Comparison of ENCODE assay signal across 15 mouse cellular contexts in the genomic region with DNA sequence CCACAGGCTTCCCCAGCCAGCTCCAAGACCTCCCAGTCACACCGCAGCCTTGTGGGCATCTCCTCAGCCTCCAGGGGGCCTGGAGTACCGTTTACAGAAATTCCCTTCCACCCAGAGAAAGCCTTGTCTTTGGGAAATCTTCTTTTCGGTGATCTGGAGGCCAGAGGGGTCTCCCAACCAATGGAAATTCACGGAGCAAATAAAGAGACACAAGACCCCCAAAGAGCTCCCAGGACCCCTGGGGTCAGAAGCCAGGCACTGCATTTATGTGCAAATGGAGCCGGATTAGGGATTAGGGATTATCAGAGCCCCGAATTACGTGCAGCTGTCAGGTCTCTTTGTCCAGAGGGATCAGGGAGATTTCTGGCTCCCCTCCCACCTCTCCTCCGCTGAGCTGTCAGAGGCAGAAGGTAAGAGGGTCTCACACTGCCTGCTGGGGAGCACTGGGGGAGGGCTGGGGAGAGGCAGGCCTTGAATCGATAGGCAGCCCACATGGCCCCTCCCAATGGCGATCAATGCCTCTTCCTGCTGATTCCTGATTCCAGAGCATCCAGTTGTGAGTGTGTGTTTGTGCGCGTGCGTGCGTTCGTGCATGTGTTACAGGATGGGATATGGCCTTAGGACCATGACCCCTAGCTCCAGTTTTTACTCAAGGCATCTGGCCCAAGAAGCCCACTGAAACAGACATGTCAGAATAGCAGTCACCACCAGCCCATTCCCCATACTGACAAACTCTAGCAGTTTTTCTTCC.
A peak's percentile ranks its signal among the peaks of the same experiment; 100 is the strongest.
DNase-seq lines count a peak whose midpoint lies in the region; ATAC-seq and TF ChIP-seq lines count a peak whose summit lies in the region.
"Had no signal": no experiment of that assay in that cellular context is flagged by ENCODE, and none has a peak within 500 bp of the region (broad histone marks: within the 10 kb centered on the region; RNA-seq: fewer than 3 reads in every experiment).

No protein-coding gene starts in this region.

- TF ChIP-seq CTCF in layer of hippocampus, adult 2 months (conservative IDR thresholded peaks at IDR 0.05), result peak; percentile 27

- intact Hi-C loops in left cerebral cortex, postnatal 10 days (cut with DNase I), result no loop called here

- no peaks in the 10 kb centered on the region for H3K36me3 ChIP-seq in forebrain, embryonic 10.5 days (replicated peaks)
- no peaks in the 10 kb centered on the region for H3K36me3 ChIP-seq in forebrain, embryonic 16.5 days (ENCODE audit: control insufficient read depth, insufficient read depth)
- no peaks in the 10 kb centered on the region for H3K36me3 ChIP-seq in midbrain, embryonic 12.5 days
- H3K36me3 ChIP-seq: embryonic facial prominence, embryonic 15.5 days; limb, embryonic 10.5 days; liver, embryonic 13.5 days had no signal

- H3K27me3 ChIP-seq in forebrain, embryonic 10.5 days (ENCODE audit: poor library complexity, severe bottlenecking), result peaks cover 98% of the 10 kb centered on the region
- H3K27me3 ChIP-seq in forebrain, embryonic 16.5 days (replicated peaks; ENCODE audit: control insufficient read depth, insufficient read depth, low read length), result peaks cover 2% of the 10 kb centered on the region; the same call in 1 of the 2 replicates
- H3K27me3 ChIP-seq in midbrain, embryonic 12.5 days, result peaks cover 76% of the 10 kb centered on the region

- no peaks in the 10 kb centered on the region for H3K9me3 ChIP-seq in forebrain, embryonic 10.5 days
- H3K9me3 ChIP-seq in forebrain, embryonic 16.5 days (ENCODE audit: control insufficient read depth, low read length), result no peaks in the 10 kb centered on the region
- H3K9me3 ChIP-seq in midbrain, embryonic 12.5 days, result no peaks in the 10 kb centered on the region
- H3K9me3 ChIP-seq: embryonic facial prominence, embryonic 15.5 days; limb, embryonic 10.5 days; liver, embryonic 13.5 days had no signal

- peak; percentile 63 for DNase-seq in forebrain, embryonic 10.5 days (ENCODE audit: extremely low spot score, low spot score)
- no peak for DNase-seq in layer of hippocampus, adult 2 months (ENCODE audit: low spot score in 2 of 2)
- no peak for DNase-seq in layer of hippocampus, postnatal 25 days (ENCODE audit: extremely low spot score in 1 of 2, low spot score in 1 of 2)
- no peak for DNase-seq in yolk sac, embryonic 10.5 days (ENCODE audit: low spot score)
- no peak for DNase-seq in left cerebral cortex, postnatal 10 days (ENCODE audit: extremely low spot score in 1 of 2, low spot score in 2 of 2)
- no peak for DNase-seq in cerebellum, postnatal 25 days
- DNase-seq: cerebellum, adult 9-10 months; liver, embryonic 13.5 days; lung, postnatal 10 days; right cerebral cortex, postnatal 14 days; thymus, adult 2 months had no signal

- ATAC-seq in forebrain, embryonic 16.5 days, result no peak; the same call in 1 of the 2 replicates
- peak; percentile 85 for ATAC-seq in midbrain, embryonic 12.5 days (ENCODE audit: low FRiP score, low read depth)

- peaks cover 37% of the 10 kb centered on the region for H3K4me1 ChIP-seq in forebrain, embryonic 10.5 days
- H3K4me1 ChIP-seq in forebrain, embryonic 16.5 days (replicated peaks; ENCODE audit: control insufficient read depth, insufficient read depth, low read length), result peaks cover 14% of the 10 kb centered on the region
- peaks cover 32% of the 10 kb centered on the region for H3K4me1 ChIP-seq in midbrain, embryonic 12.5 days

- peak overlapping the region; percentile 65 for H3K27ac ChIP-seq in forebrain, embryonic 10.5 days
- no peak overlapping the region for H3K27ac ChIP-seq in forebrain, embryonic 16.5 days (ENCODE audit: low read length)
- no peak overlapping the region for H3K27ac ChIP-seq in layer of hippocampus, adult 2 months
- peak overlapping the region; percentile 74 for H3K27ac ChIP-seq in midbrain, embryonic 12.5 days (replicated peaks)
- H3K27ac ChIP-seq: embryonic facial prominence, embryonic 15.5 days; limb, embryonic 10.5 days; liver, embryonic 13.5 days had no signal

- no peak overlapping the region for H3K9ac ChIP-seq in forebrain, embryonic 16.5 days (replicated peaks; ENCODE audit: low read depth, low read length)
- no peak overlapping the region for H3K9ac ChIP-seq in midbrain, embryonic 12.5 days (replicated peaks)
- H3K9ac ChIP-seq: embryonic facial prominence, embryonic 15.5 days; liver, embryonic 13.5 days had no signal

- 3% methylated on average over 15 of the region's 15 CpGs for WGBS in forebrain, embryonic 10.5 days
- WGBS in forebrain, embryonic 16.5 days, result 12% methylated on average over 15 of the region's 15 CpGs
- 5% methylated on average over 15 of the region's 15 CpGs for WGBS in midbrain, embryonic 12.5 days

- H3K4me2 ChIP-seq in forebrain, embryonic 16.5 days (ENCODE audit: low read length), result no peak overlapping the region
- H3K4me2 ChIP-seq in midbrain, embryonic 12.5 days (replicated peaks), result no peak overlapping the region
- H3K4me2 ChIP-seq: embryonic facial prominence, embryonic 15.5 days; liver, embryonic 13.5 days had no signal

- no peak overlapping the region for H3K4me3 ChIP-seq in forebrain, embryonic 10.5 days
- no peak overlapping the region for H3K4me3 ChIP-seq in forebrain, embryonic 16.5 days (replicated peaks; ENCODE audit: low read length)
- no peak overlapping the region for H3K4me3 ChIP-seq in layer of hippocampus, adult 2 months
- H3K4me3 ChIP-seq in midbrain, embryonic 12.5 days, result no peak overlapping the region
- H3K4me3 ChIP-seq: embryonic facial prominence, embryonic 15.5 days; limb, embryonic 10.5 days; liver, embryonic 13.5 days had no signal

Comparison
In these comparisons a context has a peak if more than half of its experiments do, and no peak if none do; other contexts are left out.
1. H3K27ac ChIP-seq: peak in forebrain, embryonic 10.5 days (single experiment) and midbrain, embryonic 12.5 days (single experiment); none in forebrain, embryonic 16.5 days (single experiment) and layer of hippocampus, adult 2 months (single experiment).